Mouse (Mus musculus): ENCODE measurements at regions not wholly inside any gene's neighbourhood (a gene's known extent, or its start where the extent isn't known, plus 50 kb on each side); places are given as distances from the start of the nearest gene placed in this dataset.

- peak; percentile 41 for DNase-seq (ENCODE audit: low spot score)
Measured at GRCm38 (mm10) chr7:89579539-89579938, 52.6 kb upstream of the Prss23 start.
